Mouse (Mus musculus) CH12.LX (cell line): ENCODE results near the gene Kif17. TPM values are rescaled to one million over a fixed set of nuclear protein-coding genes. Genes with fewer than 3 reads are reported as not detected.

Source experiments
- DNase-seq: peaks from one replicate; pipeline ENCODE4 v3.0.0-alpha.2; 2013; ENCODE audit errors: extremely low read depth
- H3K27ac ChIP-seq: 2 replicates; pipeline ENCODE4 v1.5.1; 2012; ENCODE audit warnings: low read depth, mild to moderate bottlenecking, control low read depth, moderate library complexity; ENCODE audit not compliant: insufficient read depth
- H3K27me3 ChIP-seq: replicated peaks from 2 replicates; pipeline ENCODE3; 2012; ENCODE audit warnings: inconsistent platforms
- H3K36me3 ChIP-seq, 2 experiments: replicated peaks in 1 of 2; 2 replicates each; pipeline versions ENCODE3 to v1.6.1; 2012; ENCODE audit warnings: inconsistent platforms in 1 of 2, low read length in 1 of 2, mild to moderate bottlenecking in 1 of 2, mixed read lengths in 1 of 2, moderate library complexity in 1 of 2; ENCODE audit not compliant: control insufficient read depth in 1 of 2, insufficient read depth in 1 of 2
- H3K4me1 ChIP-seq, 2 experiments: 2 replicates each; pipeline ENCODE4 v1.6.1; 2012; ENCODE audit warnings: inconsistent platforms in 1 of 2, moderate library complexity in 1 of 2; ENCODE audit not compliant: insufficient read depth in 2 of 2, control insufficient read depth in 1 of 2
- H3K4me2 ChIP-seq: 2 replicates; pipeline ENCODE4 v1.6.1; 2012; ENCODE audit warnings: low read depth, mild to moderate bottlenecking, control low read depth; ENCODE audit not compliant: poor library complexity, insufficient read depth, severe bottlenecking
- H3K4me3 ChIP-seq, 3 experiments: fragments of 150-350 bp in 1 of 3; sonication (generic) in 1 of 3; replicated peaks in 1 of 3; 2 replicates each; pipeline versions ENCODE3 to v1.5.1; 2011 to 2012; ENCODE audit warnings: low read depth in 2 of 3, low read length in 2 of 3, mild to moderate bottlenecking in 2 of 3, moderate library complexity in 2 of 3, control low read depth in 1 of 3, improper control_type of control experiment in 1 of 3, inconsistent platforms in 1 of 3, mixed read lengths in 1 of 3; ENCODE audit not compliant: poor library complexity in 1 of 3
- H3K79me2 ChIP-seq: replicated peaks from 2 replicates; pipeline ENCODE4 v1.6.1; 2012; ENCODE audit warnings: mild to moderate bottlenecking, moderate library complexity; ENCODE audit not compliant: control insufficient read depth, poor library complexity, insufficient read depth, severe bottlenecking; ENCODE audit errors: extremely low read depth
- H3K9ac ChIP-seq: 2 replicates; pipeline ENCODE4 v1.6.1; 2012; ENCODE audit warnings: low read depth, mild to moderate bottlenecking, control low read depth, moderate library complexity; ENCODE audit not compliant: insufficient read depth
- H3K9me3 ChIP-seq: replicated peaks from 2 replicates; pipeline ENCODE3; 2012; ENCODE audit warnings: low read length, inconsistent platforms, mixed read lengths
- CHD2 ChIP-seq: IDR thresholded peaks from 2 replicates; pipeline ENCODE4 v1.6.1; 2011; ENCODE audit warnings: low read length, improper control_type of control experiment
- CTCF ChIP-seq, 2 experiments: IDR thresholded peaks in 1 of 2; conservative IDR thresholded peaks in 1 of 2; 2 replicates each; pipeline ENCODE4 v1.5.1; 2011 to 2012; ENCODE audit warnings: low read depth in 2 of 2, low read length in 2 of 2, improper control_type of control experiment in 1 of 2, inconsistent platforms in 1 of 2, mild to moderate bottlenecking in 1 of 2, moderate library complexity in 1 of 2
- ELF1 ChIP-seq: IDR thresholded peaks from 2 replicates; pipeline ENCODE4 v1.6.1; 2014; ENCODE audit warnings: low read depth, mild to moderate bottlenecking, inconsistent platforms, low read length, improper control_type of control experiment
- GABPA ChIP-seq: IDR thresholded peaks from 2 replicates; pipeline ENCODE4 v1.6.1; 2012; ENCODE audit warnings: low read depth, low read length, improper control_type of control experiment, inconsistent platforms; ENCODE audit not compliant: insufficient replicate concordance
- JUN ChIP-seq: IDR thresholded peaks from 2 replicates; pipeline ENCODE4 v1.6.1; 2011; ENCODE audit warnings: low read depth, mild to moderate bottlenecking, low read length, improper control_type of control experiment, moderate library complexity; ENCODE audit not compliant: insufficient read depth
- JUND ChIP-seq: conservative IDR thresholded peaks from 2 replicates; pipeline ENCODE4 v1.6.1; 2011; ENCODE audit warnings: low read depth, low read length, improper control_type of control experiment
- KAT2A ChIP-seq: IDR thresholded peaks from 2 replicates; pipeline ENCODE4 v1.6.1; 2012; ENCODE audit warnings: low read length, improper control_type of control experiment, inconsistent platforms; ENCODE audit not compliant: insufficient replicate concordance
- MAX ChIP-seq: IDR thresholded peaks from 2 replicates; pipeline ENCODE4 v1.6.1; 2011; ENCODE audit warnings: low read length, improper control_type of control experiment
- MAZ ChIP-seq: IDR thresholded peaks from 2 replicates; pipeline ENCODE4 v1.6.1; 2012; ENCODE audit warnings: low read depth, mild to moderate bottlenecking, inconsistent platforms, low read length, improper control_type of control experiment, moderate library complexity
- MEF2A ChIP-seq: IDR thresholded peaks from 2 replicates; pipeline ENCODE4 v1.6.1; 2014; ENCODE audit warnings: low read depth, mild to moderate bottlenecking, inconsistent platforms, low read length, improper control_type of control experiment, borderline replicate concordance
- POLR2AphosphoS2 ChIP-seq: IDR thresholded peaks from 2 replicates; pipeline ENCODE4 v1.6.1; 2011; ENCODE audit warnings: low read depth, low read length, improper control_type of control experiment
- RAD21 ChIP-seq: IDR thresholded peaks from 2 replicates; pipeline ENCODE4 v1.6.1; 2011; ENCODE audit warnings: low read depth, mild to moderate bottlenecking, low read length, improper control_type of control experiment, moderate library complexity
- SIN3A ChIP-seq: IDR thresholded peaks from 2 replicates; pipeline ENCODE4 v1.6.1; 2012; ENCODE audit warnings: low read length, improper control_type of control experiment, inconsistent platforms
- TBP ChIP-seq: conservative IDR thresholded peaks from 2 replicates; pipeline ENCODE4 v1.6.1; 2011; ENCODE audit warnings: low read depth, low read length, improper control_type of control experiment
- TCF12 ChIP-seq: IDR thresholded peaks from 2 replicates; pipeline ENCODE4 v1.6.1; 2014; ENCODE audit warnings: low read depth, mild to moderate bottlenecking, inconsistent platforms, low read length, improper control_type of control experiment
- UBTF ChIP-seq: IDR thresholded peaks from 2 replicates; pipeline ENCODE4 v1.6.1; 2012; ENCODE audit warnings: low read depth, mild to moderate bottlenecking, inconsistent platforms, low read length, improper control_type of control experiment, moderate library complexity
- USF1 ChIP-seq: IDR thresholded peaks from 2 replicates; pipeline ENCODE4 v1.6.1; 2014; ENCODE audit warnings: low read depth, mild to moderate bottlenecking, inconsistent platforms, low read length, improper control_type of control experiment
- ZC3H11A ChIP-seq: IDR thresholded peaks from 2 replicates; pipeline ENCODE4 v1.6.1; 2012; ENCODE audit warnings: low read depth, mild to moderate bottlenecking, inconsistent platforms, low read length, improper control_type of control experiment
- ZKSCAN1 ChIP-seq: IDR thresholded peaks from 2 replicates; pipeline ENCODE4 v1.6.1; 2012; ENCODE audit warnings: low read depth, inconsistent platforms, low read length, improper control_type of control experiment, borderline replicate concordance
- ZNF384 ChIP-seq: IDR thresholded peaks from 2 replicates; pipeline ENCODE4 v1.6.1; 2012; ENCODE audit warnings: low read depth, low read length, improper control_type of control experiment, inconsistent platforms
- dilution Hi-C: fragments of 300-500 bp; cut with MboI; formaldehyde crosslinking; loops from 2 replicates; pipeline ENCODE4 v1.14.3; 2020; ENCODE audit warnings: low sequenced_read_pairs; ENCODE audit not compliant: extremely low pct_unique_long_range_greater_than_20kb, extremely low pct_ligation_motif_present
- in situ Hi-C: fragments of 300-500 bp; cut with MboI; formaldehyde crosslinking; loops from 3 replicates; pipeline ENCODE4 v1.14.3; 2019; ENCODE audit warnings: low sequenced_read_pairs, low pct_ligation_motif_present, low pct_unique_long_range_greater_than_20kb, mixed read lengths
- polyA plus RNA-seq: library from polyadenylated mRNA; unstranded; fragments of >175 nt; gene quantifications from 2 replicates; pipeline ENCODE4 v1.2.1, GENCODE M21; 2012; ENCODE audit warnings: low read depth; ENCODE audit not compliant: insufficient read length
- total RNA-seq, 2 experiments: library from RNA; depleted of rRNA; stranded (reverse); fragments of 300-350 nt in 1 of 2; fragments of >200 nt in 1 of 2; gene quantifications; 2 replicates each; pipeline ENCODE4 v1.2.3; 2012 to 2014

Kif17 gene
- total and polyA plus RNA-seq, 3 experiments: 0.17 to 1.5 (median 0.55) TPM

DNA sequence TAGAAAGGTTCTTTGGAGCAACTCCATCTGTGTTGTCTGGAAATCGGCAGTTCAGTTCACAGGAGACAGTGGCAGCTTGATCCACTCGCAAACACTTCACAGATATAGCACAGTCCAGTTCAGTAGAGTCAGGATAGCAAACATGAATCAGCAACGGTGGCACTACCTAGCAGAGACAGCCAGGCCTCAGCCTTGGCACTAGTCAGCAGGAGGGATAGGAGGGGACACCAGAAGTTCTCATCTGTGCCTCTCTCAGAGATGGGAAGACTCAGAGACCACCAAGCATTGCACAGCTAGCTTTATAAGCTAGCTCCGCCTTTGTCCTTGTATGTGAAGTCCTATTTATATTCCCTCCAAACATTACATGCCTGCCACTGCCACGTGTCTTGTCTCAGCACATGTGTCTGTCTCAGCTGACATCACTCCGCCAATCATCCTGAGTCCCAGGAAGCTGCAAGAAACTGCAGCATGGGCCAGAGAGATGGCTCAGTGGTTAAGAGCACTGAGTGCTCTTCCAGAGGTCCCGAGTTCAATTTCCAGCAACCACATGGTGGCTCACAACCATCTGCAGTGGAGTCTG is 77.7 kb downstream of the Kif17 start:
- dilution Hi-C loops: no loop called here
- in situ Hi-C loops: loop anchor here (10.0 kb wide), 1 partner anchor 47 kb away; no protein-coding TSS in a partner anchor
- TF ChIP-seq SIN3A (no peak), USF1 (no peak)
- TF ChIP-seq, all 38 proteins: peak for 0
- Histone ChIP-seq H3K4me2 (no peak overlapping the region), H3K27ac (no peak overlapping the region), H3K9ac (no peak overlapping the region), H3K4me1 (peaks cover 0 to 6% of the 10 kb centered on the region in 2 experiments; a peak in 2 of 4 replicates), H3K36me3 (no peaks in the 10 kb centered on the region), H3K4me3 (no peak overlapping the region), H3K9me3 (peaks cover 12% of the 10 kb centered on the region), H3K79me2 (no peaks in the 10 kb centered on the region), H3K27me3 (peaks cover 44% of the 10 kb centered on the region)
- DNase-seq: no peak

DNA sequence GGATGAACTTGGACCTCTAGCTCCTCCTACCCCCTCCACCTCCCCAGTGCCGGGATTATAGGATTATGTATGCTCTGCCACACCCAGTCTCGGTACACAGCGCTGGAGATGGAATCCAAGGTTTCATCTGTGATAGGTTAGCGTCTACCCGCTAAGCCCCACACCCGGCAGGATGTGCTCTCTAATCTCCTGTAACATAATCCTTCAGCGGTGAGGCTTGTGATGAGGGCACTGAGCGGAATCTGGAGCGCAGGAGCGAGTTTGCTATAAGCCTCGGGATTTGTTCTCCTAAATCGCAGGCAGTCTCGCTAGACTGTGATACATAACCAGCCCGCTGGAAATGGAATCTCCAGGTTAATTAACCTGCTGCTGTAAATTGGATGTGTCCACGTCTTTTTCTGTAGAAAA is 80.0 kb downstream of the Kif17 start:
- no peak for DNase-seq
- peaks cover 63% of the 10 kb centered on the region for H3K27me3 ChIP-seq
- H3K79me2 ChIP-seq: no peaks in the 10 kb centered on the region
- TF ChIP-seq RAD21 (no peak), CTCF (conservative IDR thresholded peaks at IDR 0.05 in 1 of 2, IDR thresholded peaks at IDR 0.05 in 1 of 2; ENCODE audit: low read depth in 2 of 2, low read length in 2 of 2) (no peak), SIN3A (no peak), MAZ (no peak), ELF1 (no peak), CHD2 (no peak), JUN (no peak), POLR2AphosphoS2 (no peak), TBP (no peak), MAX (no peak), JUND (no peak), USF1 (no peak), GABPA (no peak), UBTF (no peak), ZNF384 (no peak), KAT2A (no peak), ZKSCAN1 (no peak), TCF12 (no peak), ZC3H11A (no peak), MEF2A (no peak)
- H3K4me3 ChIP-seq: no peak overlapping the region
- H3K36me3 ChIP-seq: no peaks in the 10 kb centered on the region
- H3K27ac ChIP-seq: no peak overlapping the region
- no peak overlapping the region for H3K4me2 ChIP-seq
- H3K9me3 ChIP-seq: peaks cover 18% of the 10 kb centered on the region
- H3K9ac ChIP-seq: no peak overlapping the region
- peaks cover 0 to 6% of the 10 kb centered on the region in 2 experiments; a peak in 2 of 4 replicates for H3K4me1 ChIP-seq
- in situ Hi-C loops (no loop called here), dilution Hi-C loops (no loop called here)
